Mouse (Mus musculus) layer of hippocampus, adult 11-12 months (tissue): Measurements from ENCODE around the gene Lhfpl2.

Experiments
- DNase-seq: peaks from one replicate; pipeline ENCODE4 v3.0.0; 2022; ENCODE audit warnings: low spot score

Gene Lhfpl2

DNA sequence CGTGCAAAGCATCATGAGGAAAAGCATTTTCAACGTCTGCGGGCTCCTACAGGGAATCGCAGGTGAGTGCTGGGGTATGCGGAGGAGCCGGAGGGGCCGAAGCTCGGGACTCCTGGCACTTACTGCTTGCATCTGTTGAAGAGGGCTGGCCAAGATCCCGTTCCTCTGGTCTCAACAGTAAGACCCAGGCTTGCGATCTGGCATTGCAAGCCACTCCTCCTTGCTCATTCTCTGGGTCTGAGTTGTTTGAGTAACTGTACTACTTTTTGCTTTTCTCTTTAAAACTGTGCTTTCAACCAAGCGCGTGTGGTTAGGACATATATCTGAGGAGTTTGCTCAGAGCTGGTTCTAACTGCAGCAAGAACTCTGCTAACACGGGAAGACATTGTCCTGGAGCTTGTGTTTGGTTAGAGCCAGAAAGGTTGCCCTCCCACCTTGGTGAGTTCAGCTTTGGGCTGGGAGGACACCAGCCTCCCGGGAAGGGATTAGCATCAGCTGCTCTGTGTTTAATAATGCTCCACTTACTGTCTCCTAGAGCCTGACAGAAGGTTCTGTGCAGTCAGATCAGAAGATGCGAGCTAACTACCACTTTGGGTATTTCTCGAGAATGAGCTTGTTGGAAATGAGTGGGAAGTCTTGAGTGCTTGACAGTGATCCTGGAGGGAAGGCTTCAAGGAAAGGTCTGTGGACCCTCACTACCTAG lies 117.1 kb downstream of the Lhfpl2 start:
- peak; percentile 38 for DNase-seq

DNA sequence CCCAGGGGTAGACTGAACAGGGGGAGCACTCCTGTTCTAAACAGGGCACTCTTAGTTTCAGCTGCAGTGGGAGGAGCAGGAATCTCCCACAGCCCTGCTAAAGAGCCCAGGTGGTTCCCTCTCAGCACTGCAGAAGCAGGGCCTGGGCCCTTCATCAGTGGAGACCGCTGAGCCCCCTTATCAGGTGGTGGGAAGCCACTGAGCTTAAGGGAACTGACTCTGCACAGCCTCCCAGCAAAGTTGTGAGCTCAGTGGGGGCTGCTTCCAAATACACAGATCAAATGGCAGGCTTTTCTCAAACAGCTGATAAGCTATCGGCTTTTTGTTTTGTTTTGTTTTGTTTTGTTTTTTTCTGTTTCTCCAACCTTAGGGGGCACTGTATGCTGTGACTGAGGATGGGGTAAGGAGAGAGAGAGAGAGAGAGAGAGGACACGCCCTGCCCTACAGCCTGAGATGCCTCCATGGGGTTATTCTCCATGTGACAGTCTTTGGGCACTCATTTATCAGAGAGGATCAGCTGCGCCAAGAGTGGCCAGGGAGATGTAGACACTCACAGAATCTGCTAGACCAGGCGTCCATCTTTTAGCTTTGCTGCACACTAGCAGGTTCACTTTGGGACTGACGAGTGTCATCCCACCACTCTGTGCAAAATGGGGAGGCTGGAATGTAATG lies 117.9 kb downstream of the Lhfpl2 start:
- no peak for DNase-seq

DNA sequence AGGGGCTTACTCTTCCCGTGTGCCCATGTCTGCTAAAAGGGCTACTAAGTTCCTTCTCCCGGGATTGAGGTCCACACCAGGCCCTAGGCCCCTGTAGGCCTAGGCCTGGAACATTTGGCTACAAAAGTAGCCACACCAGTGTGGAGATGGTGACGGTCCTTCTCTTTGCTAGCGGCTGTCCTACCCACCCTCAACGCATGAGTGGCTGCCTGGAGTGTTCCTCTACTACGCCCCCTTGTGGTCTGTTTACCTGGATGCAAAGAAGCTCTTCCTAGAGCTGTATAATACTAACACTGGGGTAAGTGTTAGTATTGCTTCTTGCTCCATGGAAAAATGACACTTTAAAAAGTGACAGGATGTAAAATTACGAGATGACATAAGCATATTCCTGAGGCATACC lies 119.6 kb downstream of the Lhfpl2 start:
- DNase-seq: peak; percentile 66

DNA sequence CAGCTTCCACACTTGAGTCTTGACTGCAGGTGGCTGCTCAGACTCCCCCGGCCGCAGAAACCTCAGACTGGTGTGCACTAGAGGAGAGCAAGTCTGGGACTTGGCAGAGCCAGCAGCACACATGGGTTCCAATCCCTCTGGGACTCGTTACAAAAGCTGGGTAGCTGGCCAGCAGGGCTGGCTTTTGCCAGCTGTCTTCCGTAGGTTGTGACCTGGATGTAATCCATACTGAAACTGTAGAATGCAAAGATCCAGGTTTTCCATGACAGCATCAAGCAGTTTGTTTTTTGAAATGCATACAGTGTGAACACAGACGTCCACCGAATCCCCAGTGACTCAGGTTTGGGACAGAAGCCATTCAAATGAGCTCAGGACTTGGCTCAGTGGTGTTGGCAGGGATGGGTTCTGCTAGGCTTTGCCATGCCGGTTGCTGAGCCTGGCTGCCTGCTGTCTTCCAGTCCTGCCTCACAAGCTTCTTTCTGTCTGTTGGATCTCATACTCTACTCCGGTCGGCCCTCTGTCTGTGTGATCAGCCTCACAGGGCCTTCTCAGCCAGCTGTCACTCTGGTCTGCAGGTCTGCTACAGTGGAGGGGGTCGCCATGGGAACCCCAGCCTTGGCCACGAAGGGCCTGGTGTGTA lies 120.9 kb downstream of the Lhfpl2 start:
- peak; percentile 84 for DNase-seq

DNA sequence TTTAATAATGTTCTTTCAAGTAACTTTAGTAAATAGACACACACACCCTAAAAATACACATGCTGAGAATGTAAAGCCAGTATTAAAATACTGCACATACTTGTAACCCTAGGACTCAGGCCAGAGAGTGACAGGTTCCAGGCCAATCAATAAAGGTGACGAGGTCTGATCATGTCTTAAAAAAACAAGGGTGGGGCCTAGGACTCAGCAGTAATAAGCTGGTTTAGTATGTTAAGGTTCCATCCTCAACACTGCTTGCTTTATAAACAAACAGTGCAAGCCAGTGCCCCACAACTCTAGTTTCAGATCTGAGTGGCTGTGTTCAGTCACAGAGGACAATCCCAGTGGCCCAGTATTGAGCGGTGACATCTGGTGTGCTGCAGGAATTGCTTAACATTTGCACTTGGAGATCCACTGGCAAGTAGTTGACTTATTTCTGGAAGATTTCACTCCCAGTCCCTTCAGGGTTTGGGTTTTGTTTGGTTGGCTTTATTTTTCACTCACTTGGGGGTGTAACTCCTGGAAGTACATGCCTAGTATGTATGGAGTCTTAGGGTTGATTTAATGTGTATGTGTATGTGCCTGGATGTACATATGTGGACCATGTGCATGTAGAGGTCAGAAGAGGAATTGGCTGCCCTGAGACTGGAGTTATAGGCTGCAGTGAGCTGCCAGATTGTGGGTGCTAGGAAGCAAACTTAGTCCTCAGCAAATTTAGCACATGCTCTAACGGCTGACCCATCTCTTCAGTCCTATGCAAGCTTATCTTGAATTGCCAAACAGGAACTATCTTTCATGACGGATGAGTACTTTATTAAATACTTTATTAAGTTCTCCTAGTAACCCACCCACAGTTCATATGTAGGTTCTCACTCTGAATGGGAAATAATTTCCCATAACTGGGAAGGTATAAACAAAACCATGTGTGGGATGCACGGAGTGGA lies 123.2 kb downstream of the Lhfpl2 start:
- no peak for DNase-seq

DNA sequence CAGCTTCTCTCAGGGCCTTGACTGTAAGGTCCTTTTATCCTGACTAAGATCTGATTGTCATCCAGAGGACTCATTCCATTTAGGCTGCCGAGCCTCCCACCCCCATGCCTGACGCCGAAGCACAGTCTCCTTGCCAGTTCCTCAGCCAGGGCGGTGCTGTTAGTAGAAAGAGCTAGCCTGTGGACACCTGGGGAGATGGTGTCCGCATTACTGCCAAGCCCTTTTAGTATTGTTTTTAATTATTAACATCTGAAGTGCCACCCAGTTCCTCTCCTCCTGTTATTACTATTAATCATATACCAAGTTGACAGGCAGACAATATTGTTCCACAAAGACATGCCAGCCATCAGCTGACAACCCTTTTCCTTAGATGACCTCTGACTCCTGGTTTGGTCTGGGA lies 124.4 kb downstream of the Lhfpl2 start:
- no peak for DNase-seq

DNA sequence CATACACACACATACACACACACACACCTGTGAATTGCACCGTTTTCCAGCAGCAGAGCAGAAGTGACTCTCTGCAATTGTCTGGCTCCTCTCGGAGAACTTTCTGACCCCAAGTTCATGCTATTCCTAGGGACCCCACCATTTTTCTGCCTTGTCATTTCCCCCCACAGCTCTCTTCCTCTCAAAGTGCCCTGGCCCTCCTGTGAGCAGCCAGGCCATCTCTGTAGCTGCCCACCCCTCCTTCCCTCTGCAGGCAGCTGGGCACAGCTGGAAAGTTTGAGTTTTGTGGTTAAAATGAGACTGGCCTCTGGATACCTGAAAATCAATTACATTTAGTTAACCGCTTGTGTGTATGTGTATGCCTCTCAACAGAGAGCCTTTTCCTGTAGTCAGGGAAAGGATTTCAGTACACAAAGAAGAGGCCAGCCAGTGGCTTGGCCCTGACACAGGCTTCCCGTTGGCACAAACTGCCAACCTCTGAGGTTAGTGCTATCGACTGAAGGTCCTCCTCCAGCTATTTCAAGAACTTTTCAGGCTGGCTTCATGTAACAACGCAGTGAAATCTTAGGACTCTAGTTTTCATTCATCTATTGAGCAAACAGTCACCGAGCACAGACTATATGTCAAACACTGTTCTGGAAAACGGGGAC lies 125.9 kb downstream of the Lhfpl2 start:
- no peak for DNase-seq

DNA sequence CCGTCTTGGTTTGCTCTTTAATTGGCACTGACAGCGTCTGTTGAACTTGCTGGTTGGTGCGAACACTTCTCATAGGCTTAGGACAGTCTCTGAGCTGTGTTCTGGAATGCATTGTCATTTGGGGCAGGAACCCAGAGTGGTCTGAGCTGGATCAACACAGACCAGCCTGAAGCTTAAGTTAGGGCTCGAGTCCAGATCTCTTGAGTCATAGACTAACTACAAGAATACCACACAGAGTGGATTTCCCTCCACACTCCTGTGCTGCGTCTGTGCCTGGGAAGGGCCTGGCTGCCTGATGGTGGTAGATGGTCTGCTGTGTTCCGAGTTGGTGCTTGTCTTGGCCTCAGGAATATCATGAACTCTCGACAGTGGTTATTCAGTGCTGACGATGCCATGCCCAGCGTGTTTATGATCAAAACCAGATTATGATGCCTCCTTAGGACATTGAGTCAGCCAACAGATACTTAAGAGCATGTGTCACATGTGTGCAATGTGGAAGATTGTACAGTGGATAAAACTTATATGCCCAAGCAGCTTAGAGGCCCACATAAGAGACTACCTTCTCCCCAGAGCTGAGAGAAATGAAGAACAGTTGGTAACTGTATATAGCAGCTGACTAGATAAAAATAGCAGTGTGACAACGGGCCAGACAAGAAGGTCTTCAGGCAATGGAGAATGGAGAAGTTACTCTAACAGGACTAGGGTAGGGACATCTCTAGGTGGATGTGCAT lies 127.3 kb downstream of the Lhfpl2 start:
- no peak for DNase-seq

DNA sequence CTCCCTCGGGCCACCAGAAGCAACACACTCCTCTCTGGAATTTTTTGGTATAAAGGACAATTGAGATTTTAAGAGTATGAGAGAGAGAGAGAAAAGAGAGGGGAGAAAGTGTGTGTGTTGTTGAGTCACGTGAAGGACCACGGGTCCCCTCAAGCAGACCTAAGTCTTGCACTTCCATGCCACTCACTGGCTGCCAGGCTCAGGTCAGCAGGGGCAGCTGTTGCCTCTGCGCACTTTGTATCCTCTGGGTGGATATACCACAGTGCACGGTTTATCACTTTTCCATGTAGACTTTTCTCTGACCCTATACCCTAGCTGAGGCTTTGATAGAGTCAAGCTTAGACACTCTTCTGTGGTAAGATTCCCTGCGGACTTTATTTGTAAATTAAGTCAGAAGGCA lies 128.0 kb downstream of the Lhfpl2 start:
- no peak for DNase-seq

DNA sequence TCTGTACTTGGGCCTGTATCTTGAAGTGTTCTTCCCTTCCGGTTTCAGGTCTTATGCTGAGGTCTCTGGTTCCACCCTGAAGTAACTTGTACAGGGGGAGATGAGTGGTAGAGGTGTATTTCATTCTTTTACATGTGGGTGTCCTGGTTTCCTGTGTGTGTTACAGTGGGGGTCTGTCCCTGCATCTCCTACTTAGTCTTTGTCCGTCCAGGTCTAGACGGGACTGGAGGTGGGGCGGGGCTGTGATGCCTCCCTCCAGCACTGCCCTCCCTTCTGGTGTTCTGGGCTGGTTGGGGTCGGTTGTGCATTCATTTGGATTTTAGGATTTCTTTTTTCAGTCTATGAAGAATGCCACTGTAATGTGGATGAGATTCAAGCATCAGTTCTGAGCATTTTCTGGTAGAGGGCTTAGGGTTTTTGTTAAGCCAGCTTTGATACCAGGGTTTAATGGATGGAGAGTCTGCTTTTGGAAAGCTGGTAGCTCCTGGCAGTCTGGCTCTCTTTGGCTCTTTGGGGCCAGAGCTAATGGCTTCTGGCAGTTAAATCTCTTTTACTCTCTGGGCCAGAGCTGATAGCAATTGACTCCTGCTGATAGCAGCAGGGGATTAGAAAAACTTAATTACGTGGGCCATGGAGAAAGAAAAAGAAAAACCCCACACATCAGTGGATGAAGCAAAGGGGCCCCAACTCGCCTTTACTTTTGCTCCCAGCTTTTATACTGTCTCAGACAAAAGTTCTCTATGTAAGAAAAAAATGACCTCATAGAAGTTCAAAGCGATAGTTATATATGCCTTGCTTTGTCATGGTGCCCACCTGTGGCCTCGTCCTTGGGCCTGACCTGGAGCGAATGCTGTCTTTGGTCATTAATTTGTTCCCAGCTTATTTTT lies 130.8 kb downstream of the Lhfpl2 start:
- no peak for DNase-seq

DNA sequence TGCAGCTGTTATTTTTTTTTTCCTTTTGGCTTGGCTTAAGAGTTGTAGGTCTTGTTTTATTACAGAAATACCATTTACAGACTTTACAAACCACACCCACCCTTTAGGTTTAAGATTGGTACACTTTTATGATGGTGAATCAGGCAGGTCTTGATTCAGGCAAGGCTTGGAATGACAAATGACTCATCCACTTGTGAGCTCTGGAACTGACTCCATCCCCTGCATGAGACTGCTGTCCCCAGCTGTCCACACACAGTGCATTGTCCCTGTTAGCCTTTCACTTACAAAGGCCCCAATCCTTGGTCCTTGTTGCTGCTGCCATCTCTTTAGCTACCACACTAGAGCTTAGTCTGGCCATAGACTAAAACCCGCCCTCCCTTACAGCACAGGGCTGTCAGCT lies 132.8 kb downstream of the Lhfpl2 start:
- DNase-seq: no peak

DNA sequence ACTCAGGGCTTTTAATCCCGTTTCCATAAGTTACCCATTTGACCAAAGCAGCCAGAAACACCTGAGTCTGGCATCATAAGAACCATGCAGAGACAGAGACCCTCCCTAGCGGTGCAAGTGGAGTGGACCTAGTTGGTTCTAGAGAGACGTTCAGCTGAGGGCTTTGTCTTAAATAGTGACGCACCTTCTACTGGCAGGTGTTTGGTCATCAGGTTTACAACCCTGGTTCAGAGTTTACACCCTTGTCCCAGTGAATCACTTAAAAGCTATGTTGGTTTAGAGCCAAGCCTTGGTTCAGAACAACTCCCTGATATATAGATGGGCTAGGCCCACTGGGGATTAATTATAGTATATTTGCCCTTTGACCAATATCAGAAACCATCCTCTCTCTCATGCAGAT lies 135.6 kb downstream of the Lhfpl2 start:
- DNase-seq: no peak

DNA sequence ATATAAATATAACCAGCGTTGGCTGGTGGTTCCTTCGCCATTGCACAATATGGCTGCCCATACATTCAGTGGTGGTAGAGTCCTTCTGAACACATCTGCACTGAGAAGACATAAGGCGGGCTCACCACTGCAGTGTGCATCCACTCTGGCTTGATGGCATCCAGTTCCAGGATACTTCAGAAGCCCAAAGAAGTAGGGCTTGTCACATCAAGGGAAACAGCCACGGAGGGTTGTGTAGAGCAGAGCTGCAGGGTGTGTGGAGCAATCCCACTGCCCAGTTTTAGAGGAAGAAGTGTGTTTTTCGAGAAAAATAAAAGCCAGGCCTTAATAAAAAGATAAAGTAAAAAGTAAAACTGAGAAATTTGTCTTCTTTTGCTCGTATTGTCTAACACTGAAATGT lies 141.0 kb downstream of the Lhfpl2 start:
- no peak for DNase-seq

DNA sequence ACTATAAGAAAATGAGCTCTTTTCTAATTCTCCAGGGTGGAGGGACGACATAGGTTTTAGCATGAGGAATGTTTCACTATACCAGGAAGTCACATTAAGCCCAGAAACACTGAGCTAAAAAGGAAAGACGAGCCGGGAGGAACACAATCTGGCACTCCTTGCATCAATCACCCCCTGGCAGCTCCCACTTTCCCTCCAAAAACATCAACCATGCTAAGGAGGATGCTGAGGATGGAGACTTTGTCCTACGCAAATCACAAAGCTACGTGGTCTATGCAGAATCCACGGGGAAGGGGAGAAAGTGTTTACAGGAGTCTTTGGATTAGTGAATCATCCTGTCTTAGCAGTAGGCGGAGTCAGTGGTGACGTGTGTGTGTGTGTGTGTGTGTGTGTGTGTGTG lies 142.2 kb downstream of the Lhfpl2 start:
- no peak for DNase-seq

DNA sequence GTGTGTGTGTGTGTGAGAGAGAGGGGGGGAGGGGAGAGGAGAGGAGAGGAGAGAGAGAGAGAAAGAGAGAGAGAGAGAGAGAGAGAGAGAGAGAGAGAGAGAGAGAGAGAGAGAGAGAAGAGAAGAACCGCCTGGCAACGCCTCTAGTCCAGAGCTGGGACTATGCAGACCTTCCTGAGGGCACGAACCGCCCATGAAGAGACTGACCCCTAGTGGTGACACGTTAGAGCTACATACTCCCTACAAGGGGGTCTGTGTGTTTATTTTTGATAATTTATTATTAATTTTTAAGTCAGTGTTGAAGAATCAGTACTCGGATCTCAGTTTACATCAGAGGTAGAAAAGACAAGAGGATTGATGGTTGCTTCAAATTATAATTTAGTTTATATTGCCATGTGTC lies 147.6 kb downstream of the Lhfpl2 start:
- peak; percentile 52 for DNase-seq

DNA sequence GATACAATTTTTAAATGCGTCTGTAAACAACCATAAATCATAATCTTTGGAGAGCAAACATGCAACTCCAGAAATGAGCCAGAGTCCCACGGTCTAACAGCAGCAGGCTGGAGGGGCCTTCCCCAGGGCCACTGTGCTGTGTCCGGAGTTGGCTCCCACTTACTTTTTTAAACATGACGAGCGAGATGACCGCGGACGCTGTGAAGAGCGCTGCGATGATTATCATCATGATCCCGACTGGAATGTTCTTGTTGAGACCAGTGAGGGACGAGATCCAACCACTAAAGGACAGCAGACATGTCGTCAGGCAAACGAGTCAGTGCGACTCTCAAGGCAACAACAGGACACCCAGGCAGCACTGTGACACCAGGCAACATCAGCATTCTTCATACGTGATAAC lies 150.4 kb downstream of the Lhfpl2 start:
- DNase-seq: no peak

DNA sequence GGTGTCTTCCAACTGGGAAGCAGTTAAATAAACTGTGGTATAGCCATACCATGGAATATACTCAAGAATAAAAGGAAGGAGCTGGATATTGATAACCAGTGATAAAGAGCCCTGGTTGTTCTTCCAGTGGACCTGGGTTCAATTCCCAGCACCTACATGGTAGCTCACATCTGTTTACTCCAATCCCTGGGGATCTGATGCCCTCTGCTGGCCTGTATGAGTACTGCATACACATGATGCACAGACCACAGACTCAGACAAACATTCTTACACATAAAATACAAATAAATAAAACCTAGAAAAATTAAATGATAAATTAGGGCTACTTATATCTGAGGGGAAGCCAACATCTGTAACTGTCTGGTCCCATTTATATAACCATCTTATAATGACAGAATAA lies 151.3 kb downstream of the Lhfpl2 start:
- no peak for DNase-seq

DNA sequence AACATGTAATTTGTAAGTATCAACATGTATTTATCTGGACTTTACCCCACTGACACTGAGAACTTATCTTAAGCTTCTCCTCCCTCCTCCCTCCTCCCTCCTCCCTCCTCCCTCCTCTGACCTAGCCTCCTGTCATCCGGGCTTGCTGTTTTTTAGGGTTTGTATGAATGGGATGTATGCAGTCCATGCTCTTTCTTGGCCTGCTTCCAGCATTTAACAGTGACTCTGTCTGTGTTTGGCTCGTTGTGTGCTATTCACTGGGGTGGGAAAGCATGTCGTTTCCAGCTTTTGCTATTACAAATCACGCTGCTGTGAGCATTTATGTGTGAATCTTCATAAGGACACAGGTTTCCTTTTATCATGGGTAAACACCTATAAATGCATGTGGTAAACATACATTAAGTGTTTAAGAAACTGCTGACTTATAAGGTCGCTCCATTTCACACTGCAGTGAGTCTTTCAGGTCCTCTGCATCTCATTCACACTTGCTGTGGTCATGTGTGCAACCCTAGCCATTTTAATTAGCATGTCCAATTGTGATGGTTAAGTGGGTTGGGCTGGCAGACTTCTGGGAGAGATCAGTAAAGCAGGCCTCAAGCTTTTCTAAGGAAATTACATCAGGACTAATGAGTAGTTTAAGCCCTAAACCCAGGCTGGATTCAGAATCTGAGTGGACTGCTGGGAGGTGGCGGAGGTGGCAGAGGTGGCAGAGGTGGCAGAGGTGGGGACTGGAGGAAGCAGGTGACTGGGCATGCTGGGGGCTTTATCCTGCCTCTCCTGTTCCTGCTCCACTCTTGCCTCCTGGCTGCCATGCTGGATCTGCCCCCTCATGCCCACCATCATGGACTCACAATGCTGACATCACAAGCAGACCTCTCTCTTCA lies 153.9 kb downstream of the Lhfpl2 start:
- no peak for DNase-seq

DNA sequence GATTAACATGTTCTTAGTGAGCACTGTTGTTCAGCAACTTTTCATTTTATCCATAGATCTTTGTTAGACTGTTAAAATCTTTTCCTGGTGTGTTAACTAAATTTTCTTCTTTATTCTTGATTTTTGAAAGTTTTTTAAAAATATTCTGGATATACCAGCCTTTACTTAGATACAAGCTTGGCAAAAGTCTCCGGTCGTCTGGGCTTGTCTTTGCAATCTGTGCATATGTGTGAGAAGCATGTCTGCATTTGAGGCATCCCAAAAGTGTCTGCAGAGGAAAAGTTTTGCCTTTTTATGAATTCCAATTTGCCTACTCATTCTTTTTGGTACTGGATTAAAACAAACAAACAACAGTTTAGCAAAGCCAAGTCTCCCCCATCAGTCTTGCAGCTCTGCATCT lies 154.6 kb downstream of the Lhfpl2 start:
- no peak for DNase-seq
